Mouse (Mus musculus): ENCODE data around the gene Gm3573.
"Not testable (repeated sequence)": the region's sequence is repeated elsewhere in the genome, so short reads cannot be mapped to it uniquely, and the experiment has no call there.

Gene Gm3573

GRCm38 (mm10) chr14:42190691-42191090 is at the start of gene Gm3573:
Gene Gm3573 (minus strand): TSS chr14:42190791.
- not testable (repeated sequence) for DNase-seq

GRCm38 (mm10) chr14:42216766-42217537 is 26.4 kb upstream of the Gm3573 start:
- peak; percentile 5 for DNase-seq

- not testable (repeated sequence) for DNase-seq
Observed at GRCm38 (mm10) chr14:42183936-42184335, 6.7 kb downstream of the Gm3573 start.

- not testable (repeated sequence) for DNase-seq
Observed at GRCm38 (mm10) chr14:42162522-42162921, 28.1 kb downstream of the Gm3573 start, which contains the start of gene Gm17027. Gene Gm17027 (minus strand): TSS chr14:42162622.

Measured in cerebellum, adult 9-11 months (tissue).